Mouse (Mus musculus) mouse embryonic stem cell (cell line): Measurements from ENCODE around the gene Taf8.

Source experiments
- in situ Hi-C, 2 experiments: fragments of 300-500 bp; cut with MboI; formaldehyde crosslinking; loops; 1 replicate in 1 of 2; 3 replicates in 1 of 2; pipeline ENCODE4 v1.14.3; 2019 to 2020; ENCODE audit warnings: low sequenced_read_pairs in 2 of 2, low pct_unique_long_range_greater_than_20kb in 1 of 2, mixed read lengths in 1 of 2; ENCODE audit not compliant: unreplicated experiment in 1 of 2

The Taf8 gene

GRCm38 (mm10) chr17:47444113-47444512 lies 58.0 kb downstream of the Taf8 start:
- in situ Hi-C loops, result no loop called here

GRCm38 (mm10) chr17:47442271-47442670 lies 59.8 kb downstream of the Taf8 start:
- in situ Hi-C loops, result no loop called here

DNA sequence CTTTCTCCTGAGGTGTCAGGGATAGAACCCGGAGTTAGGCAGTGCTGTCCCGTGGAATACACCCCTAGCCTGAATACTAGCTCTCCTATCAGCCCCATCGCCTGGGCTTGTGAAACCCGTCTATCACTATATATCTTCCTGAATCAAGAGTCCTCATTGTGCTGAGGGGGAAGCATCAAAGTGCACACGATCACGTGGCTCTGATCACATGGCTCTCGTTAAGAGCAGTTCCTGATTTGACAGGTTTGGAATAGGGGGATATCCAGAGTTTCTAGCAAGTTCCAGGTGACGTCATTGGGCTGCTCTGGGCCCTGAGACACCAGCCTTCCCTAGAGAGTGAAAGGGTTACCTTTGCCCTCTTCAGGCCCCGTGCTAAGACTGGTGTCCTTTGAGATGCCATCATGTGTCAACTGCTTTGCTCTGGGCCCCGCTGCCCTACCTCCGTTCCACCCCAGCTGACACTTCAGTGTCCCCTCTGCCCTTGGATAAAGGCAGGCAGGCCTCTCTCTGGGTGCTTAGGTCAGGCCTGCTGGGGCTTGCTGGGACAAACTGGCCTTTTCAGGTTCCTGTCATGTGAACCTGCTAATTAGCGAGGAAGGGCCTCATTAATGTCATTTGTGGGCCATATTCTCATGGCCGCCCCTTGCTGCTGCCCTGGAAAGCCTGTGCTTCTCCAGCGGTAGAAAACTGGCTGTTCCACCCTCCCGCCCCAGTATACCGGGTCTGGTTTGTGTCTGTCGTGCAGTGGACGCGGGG lies 60.6 kb downstream of the Taf8 start:
- in situ Hi-C loops, result no loop called here

- in situ Hi-C loops, result no loop called here
Observed at GRCm38 (mm10) chr17:47440359-47440890, 61.7 kb downstream of the Taf8 start.

- in situ Hi-C loops, result no loop called here
Observed at GRCm38 (mm10) chr17:47439396-47440028, 62.6 kb downstream of the Taf8 start.

- in situ Hi-C loops, result no loop called here
Observed at GRCm38 (mm10) chr17:47438611-47439010, 63.5 kb downstream of the Taf8 start.

DNA sequence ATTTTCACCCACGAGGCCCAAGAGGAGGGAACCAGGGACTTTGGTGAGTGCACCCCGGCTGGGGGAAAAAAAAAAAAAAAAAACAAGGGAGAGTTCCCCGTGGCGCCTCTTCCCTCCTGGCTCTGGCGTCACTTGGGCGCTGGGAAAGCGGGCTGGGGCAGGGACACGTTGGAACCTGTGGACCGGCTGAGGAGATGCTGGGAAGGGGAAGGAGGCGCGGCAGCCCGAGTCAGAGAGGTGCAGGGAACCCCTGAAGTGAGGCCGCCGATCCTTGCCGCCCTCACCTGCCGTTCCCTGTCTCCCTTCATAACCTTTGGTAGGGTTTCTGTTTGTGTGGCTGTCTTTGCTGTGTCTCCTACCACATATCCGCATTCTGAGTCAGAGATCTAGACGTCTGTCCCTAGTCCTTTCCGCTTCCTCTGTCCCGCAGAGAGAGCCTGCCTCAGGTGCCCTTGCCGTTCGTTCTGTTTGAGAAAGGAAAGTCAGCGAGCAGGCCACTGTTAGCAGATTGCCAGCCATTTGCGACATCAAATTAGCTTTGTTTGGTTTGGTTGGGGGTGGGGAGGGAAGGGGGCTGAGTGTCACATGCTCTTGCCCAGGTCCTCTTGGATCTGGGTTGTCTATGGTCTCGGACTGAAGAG lies 65.1 kb downstream of the Taf8 start, which contains the start of gene 1700001C19Rik:
Gene 1700001C19Rik (minus strand): TSS at position 470 of the 641 bp plus-strand sequence.
- in situ Hi-C loops, result no loop called here

- in situ Hi-C loops, result no loop called here
Observed at GRCm38 (mm10) chr17:47436156-47436906, 65.8 kb downstream of the Taf8 start, which contains the start of gene AI661453. TSS of gene AI661453 (plus strand) at chr17:47436615.
